Mouse (Mus musculus): ENCODE results near the gene Arhgap20. TPM values are rescaled to one million over a fixed set of nuclear protein-coding genes. Genes with fewer than 3 reads are reported as not detected.

Gene Arhgap20
- polyA plus RNA-seq, 2 experiments from 2014 or later, result 0.63 to 1.1 TPM

GRCm38 (mm10) chr9:51799156-51799555, 34.0 kb downstream of the Arhgap20 start:
- ATAC-seq, result no peak

GRCm38 (mm10) chr9:51807272-51807671, 42.1 kb downstream of the Arhgap20 start:
- no peak for ATAC-seq

GRCm38 (mm10) chr9:51812931-51813330, 47.8 kb downstream of the Arhgap20 start:
- no peak for ATAC-seq

- ATAC-seq, result no peak
These were observed 59.4 kb downstream of the Arhgap20 start for GRCm38 (mm10) chr9:51824516-51824915.

- no peak for ATAC-seq
These were observed 66.5 kb downstream of the Arhgap20 start for GRCm38 (mm10) chr9:51831596-51831995.

- ATAC-seq, result no peak
These were observed 67.2 kb downstream of the Arhgap20 start for GRCm38 (mm10) chr9:51832368-51832767.

GRCm38 (mm10) chr9:51837716-51838115, 72.6 kb downstream of the Arhgap20 start:
- no peak for ATAC-seq

- ATAC-seq, result no peak
These were observed 78.1 kb downstream of the Arhgap20 start for GRCm38 (mm10) chr9:51843216-51843615.

- no peak for ATAC-seq
These were observed 80.7 kb downstream of the Arhgap20 start for GRCm38 (mm10) chr9:51845796-51846195.

GRCm38 (mm10) chr9:51853772-51854171, 88.6 kb downstream of the Arhgap20 start:
- peak; percentile 36 for ATAC-seq

GRCm38 (mm10) chr9:51864273-51864672, 99.1 kb downstream of the Arhgap20 start:
- no peak for ATAC-seq

GRCm38 (mm10) chr9:51866634-51867033, 101.5 kb downstream of the Arhgap20 start:
- ATAC-seq, result peak; percentile 70

- ATAC-seq, result no peak
These were observed 103.9 kb downstream of the Arhgap20 start for GRCm38 (mm10) chr9:51869056-51869455.

- ATAC-seq, result no peak
These were observed 109.2 kb downstream of the Arhgap20 start for GRCm38 (mm10) chr9:51874348-51874747.

- no peak for ATAC-seq
These were observed 110.4 kb downstream of the Arhgap20 start for GRCm38 (mm10) chr9:51875531-51875930.

GRCm38 (mm10) chr9:51881386-51881785, 116.2 kb downstream of the Arhgap20 start:
- no peak for ATAC-seq

GRCm38 (mm10) chr9:51881881-51882280, 116.7 kb downstream of the Arhgap20 start:
- ATAC-seq, result no peak

GRCm38 (mm10) chr9:51883319-51883718, 118.2 kb downstream of the Arhgap20 start:
- ATAC-seq, result no peak

- ATAC-seq, result no peak
These were observed 127.8 kb downstream of the Arhgap20 start for GRCm38 (mm10) chr9:51892921-51893320.

Other genes starting within 250 kb of the Arhgap20 start
- 10 to 100 TPM; 16.8 to 19.5 TPM for gene Fdx1, start 198.2 kb downstream of the Arhgap20 start, polyA plus RNA-seq (2017; shearing (Covaris generic))

Data from activated CD4-positive, CD25-positive, alpha-beta regulatory T cell, adult 4 months (primary cell).